Mouse (Mus musculus): ENCODE results near the gene Foxc2. TPM values are rescaled to one million over a fixed set of nuclear protein-coding genes. Genes with fewer than 3 reads are reported as not detected.
A peak's percentile ranks its signal among the peaks of the same experiment; 100 is the strongest.

The Foxc2 gene
- total RNA-seq, 2 experiments from 2014 or later = not detected

DNA sequence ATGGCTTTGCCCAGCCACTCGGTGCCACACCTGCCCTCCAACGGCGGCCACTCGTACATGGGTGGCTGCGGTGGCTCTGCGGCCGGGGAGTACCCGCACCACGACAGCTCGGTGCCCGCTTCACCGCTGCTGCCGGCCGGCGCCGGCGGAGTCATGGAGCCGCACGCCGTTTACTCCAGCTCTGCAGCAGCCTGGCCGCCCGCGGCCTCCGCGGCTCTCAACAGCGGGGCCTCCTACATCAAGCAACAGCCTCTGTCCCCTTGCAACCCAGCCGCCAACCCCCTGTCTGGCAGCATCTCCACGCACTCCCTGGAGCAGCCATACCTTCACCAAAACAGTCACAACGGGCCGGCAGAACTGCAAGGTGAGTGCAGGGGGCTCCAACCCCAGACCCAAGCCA, 31.0 kb upstream of the Foxc2 start:
- no peak for ATAC-seq (replicated peaks; ENCODE audit: low FRiP score, low TSS enrichment, poor library complexity, severe bottlenecking)

DNA sequence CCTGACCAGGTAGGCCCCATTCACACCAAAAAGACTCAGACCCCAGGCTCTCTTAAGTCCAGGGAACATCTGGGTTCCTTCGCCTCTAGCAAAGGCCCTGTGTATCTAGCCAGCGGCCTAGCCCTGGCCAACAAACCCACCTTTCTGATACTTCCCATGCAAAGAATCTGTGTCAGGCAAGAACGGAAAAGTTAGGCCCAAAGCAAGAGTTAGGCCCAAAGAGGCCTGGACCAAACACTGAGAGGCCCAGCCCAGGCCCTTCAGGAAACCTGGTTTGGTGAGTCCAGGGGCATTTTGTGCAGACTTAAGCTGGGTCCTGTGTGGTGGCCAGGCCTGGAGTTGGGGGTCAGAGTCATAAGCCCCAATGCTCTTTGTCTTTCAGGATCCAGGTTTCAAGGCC, 30.4 kb upstream of the Foxc2 start:
- no peak for ATAC-seq (replicated peaks; ENCODE audit: low FRiP score, low TSS enrichment, poor library complexity, severe bottlenecking)

DNA sequence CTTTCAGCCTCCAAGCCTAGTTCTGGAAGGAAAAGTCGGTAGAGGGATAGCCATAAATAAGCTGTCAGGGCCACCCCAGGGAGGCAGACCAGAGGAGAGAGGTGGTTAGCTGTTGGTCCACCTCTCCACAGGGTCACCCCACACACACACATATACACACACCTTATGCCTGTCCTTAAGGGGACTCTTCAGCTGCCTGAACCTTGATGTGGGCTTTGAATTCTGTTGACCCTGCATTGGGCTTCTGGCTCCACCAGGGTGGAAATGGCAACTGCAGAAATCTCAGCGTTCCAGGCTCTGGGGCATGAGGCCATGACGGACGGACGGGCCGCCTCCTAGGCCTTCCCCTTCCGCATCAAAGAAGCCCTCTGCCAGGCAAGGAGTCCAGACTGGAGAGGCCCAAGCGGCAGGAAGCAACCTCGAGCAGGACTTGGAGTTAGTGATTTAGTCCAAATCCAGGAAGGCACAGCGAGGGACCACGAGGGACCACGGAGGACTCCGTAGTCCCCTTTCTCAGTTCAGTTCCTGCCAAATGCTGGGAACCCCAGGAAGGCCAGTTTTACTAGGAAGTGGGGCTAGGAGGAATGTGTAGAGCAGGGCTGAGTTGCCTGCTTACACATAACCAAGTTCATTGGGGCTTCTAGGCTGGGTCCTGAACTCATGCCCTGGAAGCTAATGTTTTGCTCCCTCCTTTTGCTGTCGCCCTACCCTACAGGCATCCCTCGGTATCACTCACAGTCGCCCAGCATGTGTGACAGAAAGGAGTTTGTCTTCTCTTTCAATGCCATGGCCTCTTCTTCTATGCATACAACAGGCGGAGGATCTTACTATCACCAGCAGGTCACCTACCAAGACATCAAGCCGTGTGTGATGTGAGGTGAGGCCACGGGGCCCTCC, 29.7 kb upstream of the Foxc2 start:
- no peak for ATAC-seq (replicated peaks; ENCODE audit: low FRiP score, low TSS enrichment, poor library complexity, severe bottlenecking)

DNA sequence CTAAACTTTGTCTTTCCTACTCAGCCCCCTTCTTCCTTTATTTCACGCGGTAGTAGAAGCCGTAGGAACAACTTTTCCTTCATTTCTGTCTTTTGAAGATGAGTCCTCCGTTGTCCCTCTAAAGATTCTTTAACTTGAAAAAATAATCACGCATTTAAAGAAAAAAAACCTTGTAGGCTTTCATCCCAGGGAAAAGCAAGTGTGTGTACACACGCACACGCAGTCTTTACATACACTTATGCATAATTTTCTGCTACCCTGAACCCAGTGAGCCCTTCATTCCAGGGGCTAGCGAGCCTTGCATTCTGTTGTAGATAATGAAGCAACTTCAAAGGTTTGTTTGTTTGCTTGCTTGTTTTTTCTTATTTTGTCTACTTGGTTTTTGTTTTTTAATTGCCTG, 27.7 kb upstream of the Foxc2 start:
- ATAC-seq (replicated peaks; ENCODE audit: low FRiP score, low TSS enrichment, poor library complexity, severe bottlenecking) = no peak

DNA sequence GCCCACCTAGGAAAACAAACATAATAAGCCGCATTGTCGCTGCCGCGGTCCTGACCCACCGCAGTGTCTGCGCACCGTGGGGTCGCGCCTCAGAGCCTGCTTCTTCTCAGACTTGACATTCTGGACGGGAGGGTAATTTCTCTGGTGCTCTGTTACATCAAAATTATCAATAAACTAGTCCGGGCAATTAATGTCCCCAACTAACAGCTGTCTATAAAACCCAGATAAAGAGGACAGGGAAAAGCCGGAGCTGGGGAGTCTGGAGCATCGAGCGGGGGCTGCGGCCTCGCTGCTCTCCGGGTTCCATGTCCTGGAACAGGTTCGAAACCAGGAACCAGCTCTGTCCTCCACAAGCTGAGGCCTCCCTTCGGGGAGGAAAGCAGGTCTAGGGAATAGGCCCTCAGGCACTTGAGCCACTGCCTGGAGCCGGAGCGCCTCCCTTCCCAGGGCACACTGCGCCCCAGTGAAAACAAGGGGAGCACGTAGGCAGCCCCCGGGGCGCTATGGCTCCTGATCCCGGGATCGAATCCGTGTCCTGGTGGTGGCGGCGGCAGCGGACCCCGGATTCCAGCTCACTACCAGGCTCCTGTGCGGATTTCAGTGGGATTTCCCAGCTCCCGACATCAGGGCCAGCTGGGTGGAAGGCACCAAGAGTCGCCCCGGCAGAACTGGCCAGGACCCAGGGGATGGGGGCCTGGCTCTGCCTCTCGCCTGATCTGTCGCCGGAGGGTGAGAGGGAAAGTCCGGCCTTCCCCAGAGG, 26.9 kb upstream of the Foxc2 start:
- no peak for ATAC-seq (replicated peaks; ENCODE audit: low FRiP score, low TSS enrichment, poor library complexity, severe bottlenecking)

DNA sequence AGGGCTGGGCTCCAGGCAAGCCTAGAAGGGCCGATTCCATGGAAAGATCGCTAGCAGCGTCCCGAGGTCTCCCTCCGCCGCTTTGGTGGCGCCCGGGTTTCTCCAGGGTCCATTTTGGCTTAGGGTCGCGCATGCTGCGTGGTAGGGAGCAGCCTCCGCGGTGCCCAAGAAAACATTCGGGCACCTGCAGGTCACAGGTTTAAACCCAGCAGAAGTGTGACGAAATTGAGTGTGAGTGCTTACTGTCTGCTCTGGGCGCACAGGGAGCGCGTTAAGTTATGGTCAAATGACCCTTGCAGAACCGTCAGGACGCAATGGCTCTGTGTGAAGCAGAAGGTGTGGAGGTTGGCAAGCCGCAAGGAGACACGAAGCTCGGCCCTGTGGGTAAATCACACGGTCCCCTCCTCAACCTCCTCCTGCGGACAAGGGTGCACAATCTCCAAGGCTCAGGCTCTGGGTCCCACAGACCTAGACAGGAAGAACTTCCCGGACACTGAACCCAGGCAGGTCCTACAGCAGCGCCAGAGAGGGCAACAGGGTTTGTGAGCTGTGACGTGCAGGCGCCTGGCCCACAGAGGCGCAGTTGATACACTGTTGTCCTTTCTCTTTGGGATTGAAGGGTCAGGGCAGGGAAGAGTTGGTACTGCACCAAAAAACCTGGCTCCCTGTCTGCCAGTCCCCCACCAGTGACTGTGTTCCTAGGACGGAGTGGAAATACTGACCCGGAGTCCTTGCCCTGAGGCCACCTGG, 26.2 kb upstream of the Foxc2 start:
- ATAC-seq (replicated peaks; ENCODE audit: low FRiP score, low TSS enrichment, poor library complexity, severe bottlenecking) = no peak

DNA sequence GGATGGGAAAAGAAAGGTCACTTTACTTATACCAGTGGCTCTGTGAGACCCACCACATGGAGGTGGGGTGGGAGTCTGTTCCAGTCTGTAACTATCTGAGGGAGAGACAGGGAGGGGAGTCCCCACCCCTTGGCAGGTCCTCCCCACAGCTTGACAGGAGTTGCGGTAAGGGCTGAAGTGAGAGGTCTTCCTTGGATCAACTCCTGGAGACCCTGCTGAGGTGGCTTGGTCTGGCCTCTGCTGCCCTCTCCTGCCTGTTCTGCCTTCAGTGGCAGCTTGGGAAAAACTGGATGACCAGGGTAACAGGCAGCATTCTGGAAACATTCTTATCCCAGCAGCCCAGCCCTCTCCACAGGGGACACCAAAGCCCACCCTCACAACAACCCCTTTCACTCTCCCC, 25.3 kb upstream of the Foxc2 start:
- no peak for ATAC-seq (replicated peaks; ENCODE audit: low FRiP score, low TSS enrichment, poor library complexity, severe bottlenecking)

DNA sequence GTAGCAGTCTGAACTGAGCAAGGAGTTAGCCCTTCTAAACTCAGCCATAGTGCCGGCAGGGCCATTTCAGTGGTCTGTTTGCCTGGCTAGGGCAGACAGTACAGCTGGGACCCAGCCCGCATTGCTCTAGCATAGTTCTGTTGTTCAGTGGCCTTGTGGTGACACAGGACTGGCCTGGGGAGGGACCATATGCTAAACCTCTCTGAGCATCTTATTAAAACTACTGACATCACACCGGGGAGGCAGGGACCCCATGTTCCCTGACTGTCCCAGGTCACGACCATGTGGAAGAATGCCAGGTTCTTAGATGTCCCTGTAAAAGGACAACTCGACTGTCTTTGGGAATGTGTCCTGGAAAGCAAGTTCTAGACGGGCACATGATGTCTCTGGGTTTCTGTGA, 23.8 kb upstream of the Foxc2 start:
- ATAC-seq (replicated peaks; ENCODE audit: low FRiP score, low TSS enrichment, poor library complexity, severe bottlenecking) = no peak

DNA sequence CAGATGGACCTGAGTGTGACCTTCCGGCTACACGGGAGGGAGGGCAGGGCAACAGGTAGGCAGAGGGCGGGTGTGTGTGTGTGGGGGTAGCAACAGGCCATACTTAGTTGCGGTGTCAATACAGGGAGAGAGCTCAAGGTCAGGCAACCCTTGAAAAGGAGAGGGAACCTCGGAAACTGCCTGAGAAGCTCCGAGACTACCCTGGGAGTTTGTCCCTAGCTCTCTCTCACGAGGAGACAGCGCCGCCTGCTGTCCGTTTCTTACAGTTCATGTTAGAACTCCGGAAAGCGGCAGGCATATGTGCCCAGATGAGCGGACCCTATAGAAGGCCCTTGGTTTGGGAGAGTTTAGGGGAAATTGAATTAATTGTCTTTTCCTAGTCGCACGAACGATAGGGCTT, 23.3 kb upstream of the Foxc2 start:
- ATAC-seq (replicated peaks; ENCODE audit: low FRiP score, low TSS enrichment, poor library complexity, severe bottlenecking) = peak; percentile 79

DNA sequence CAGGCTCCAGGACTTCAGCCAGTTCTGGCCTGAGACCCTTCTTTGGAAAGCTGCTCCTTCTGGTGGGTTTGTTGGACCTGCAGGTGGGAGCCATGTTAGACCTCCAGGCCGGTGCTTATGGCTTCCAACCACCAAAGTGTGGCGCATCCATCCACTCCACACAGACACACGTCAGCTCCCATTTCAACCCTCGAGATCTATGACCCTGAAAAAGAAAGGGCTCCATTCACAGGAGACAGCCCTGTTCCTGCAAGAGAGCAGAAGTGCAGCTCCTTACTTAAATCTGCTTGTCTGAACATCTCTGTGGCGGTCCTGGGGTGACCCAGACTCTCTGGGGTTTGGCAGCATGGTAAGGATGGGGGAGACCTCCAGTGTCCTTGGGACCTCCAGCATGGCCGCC, 22.5 kb upstream of the Foxc2 start:
- no peak for ATAC-seq (replicated peaks; ENCODE audit: low FRiP score, low TSS enrichment, poor library complexity, severe bottlenecking)

DNA sequence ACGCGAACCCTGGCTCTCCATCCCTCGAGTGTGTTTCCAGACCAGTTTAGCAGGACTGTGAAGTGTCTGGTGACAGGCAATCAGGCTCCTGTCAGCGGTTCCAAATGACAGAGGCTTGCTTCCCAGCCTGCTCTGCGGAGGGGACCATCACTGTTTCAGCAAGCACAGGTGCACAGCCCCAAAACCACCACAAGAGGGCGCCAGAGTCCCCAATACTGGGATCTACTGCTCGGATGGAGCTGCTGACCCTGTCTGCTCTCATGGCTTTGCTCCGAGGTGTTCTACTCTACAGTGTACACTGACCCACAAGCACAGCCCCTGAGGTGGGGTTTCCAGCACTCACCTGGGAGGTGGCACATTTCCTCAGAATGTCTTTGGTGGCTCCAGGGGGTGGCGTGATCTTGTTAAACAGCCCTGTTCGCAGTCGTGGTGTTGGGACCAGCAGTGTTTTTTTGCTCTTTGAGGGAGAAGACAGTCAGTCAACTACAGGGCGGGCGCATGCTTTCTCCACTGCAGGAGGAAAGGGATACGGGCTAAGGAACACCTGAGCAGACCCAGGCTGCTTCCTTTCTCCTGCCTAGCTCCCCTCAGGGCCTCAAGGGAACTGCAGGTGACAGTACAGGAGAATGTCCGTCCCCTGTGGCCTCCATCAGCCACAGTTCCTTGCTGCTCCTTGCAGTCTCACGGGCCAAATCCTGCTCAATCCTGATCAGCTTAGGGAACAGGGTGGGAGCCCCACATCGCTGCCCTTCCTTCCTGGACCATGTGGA, 11.7 kb upstream of the Foxc2 start:
- peak; percentile 61 for ATAC-seq (replicated peaks; ENCODE audit: low FRiP score, low TSS enrichment, poor library complexity, severe bottlenecking)

DNA sequence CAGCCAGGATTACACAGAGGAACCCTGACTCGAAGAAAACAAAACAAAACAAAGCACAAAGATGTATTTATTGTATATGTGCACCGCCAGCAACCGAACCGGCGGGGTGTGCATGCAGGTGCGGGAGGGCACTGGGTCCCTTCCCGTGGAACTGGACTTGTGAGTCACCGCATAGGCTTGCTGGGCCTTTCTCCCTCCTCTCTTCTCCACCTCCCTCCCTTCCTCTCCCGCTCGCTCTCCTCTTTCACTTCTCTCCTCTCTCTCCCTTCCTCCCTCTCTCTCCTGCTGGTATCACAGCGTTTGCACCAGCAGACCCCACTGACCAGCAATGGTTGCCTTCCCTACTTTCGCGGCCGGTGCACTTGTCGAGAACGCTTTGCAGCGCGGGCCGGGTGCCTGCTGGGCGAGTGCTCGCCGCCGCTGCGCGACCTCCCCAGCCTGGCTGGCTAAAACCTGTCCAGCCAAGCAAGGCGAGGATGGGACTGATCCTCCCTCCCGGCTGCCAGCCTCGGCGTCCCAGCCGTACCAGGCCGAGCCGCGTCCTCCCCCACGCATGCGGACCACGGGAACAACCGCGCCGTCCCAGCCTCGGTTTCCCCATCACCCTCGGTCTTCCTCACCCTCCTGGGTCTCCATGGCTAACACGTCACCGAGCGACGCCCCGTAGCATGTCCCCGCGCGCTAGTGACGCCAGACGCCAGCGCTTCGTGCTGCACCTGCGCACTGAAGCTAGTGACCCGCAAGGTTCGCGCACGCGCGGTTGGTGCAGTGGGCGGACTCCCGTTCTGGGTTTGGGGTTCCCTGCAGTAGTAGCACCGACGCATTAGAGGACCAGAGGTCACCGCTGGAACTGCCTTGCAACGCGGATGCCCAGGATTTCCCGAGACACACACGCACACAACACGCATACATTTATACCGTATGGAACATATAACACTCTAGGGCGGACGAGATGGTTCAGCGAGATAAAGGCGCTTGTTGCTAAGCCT, 8.0 kb upstream of the Foxc2 start, which contains the start of gene Mthfsd:
TSS of gene Mthfsd (minus strand) at position 725 of the 989 bp plus-strand sequence.
- ATAC-seq (replicated peaks; ENCODE audit: low FRiP score, low TSS enrichment, poor library complexity, severe bottlenecking) = peak; percentile 90

DNA sequence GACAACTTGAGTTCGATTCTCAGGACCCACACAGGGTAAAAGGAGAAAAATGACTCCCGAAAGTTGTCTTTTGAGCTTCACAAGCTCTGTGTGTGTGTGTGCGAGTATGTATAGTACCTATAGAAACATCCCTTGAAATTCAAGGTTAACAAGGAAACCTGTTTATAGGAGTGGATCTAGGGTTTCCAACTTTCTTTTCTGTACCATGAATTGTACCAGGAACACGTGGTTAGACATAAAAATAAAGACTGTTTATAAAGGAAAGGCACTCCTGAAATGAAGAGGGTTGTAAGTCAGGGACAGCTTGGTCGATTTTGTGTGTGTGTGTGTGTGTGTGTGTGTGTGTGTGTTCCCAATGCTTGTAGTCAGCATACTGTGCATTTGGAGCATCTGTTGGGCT, 7.3 kb upstream of the Foxc2 start:
- no peak for ATAC-seq (replicated peaks; ENCODE audit: low FRiP score, low TSS enrichment, poor library complexity, severe bottlenecking)

DNA sequence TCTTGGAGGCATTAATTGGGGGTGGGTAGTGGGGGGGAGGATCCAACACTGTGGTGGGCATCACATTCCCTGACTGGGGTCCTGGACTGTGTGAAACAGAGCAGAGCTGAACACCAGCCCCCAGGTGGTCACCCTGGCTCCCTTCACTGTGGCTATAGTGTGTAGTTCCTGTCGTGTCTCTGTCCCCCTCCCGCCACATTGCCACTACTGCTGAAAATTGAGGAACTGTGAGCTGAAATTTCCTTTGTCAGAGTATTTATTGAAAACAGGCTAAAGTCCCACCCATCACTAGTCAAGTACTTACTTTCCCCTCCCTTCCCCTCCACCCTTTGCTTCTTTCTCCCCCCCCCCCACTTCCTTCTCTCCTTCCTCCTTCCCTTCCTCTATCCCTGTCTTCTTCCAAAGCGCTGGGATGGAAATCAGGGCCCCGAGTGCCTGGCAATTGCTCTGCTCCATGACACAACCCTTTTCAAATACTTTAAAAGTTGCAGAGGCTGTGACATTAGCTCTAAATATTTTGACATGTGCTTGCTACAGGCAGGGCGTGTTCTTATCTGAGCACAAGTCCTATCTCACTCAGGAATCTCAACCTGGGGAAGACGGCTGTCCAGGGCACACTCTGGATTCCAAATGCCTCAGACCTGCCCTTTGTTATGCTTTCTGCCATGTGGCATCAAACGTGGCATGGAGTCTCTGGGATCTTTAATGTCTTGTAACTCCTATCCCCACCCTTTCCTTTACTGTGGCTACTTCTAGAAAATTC, 4.6 kb upstream of the Foxc2 start:
- ATAC-seq (replicated peaks; ENCODE audit: low FRiP score, low TSS enrichment, poor library complexity, severe bottlenecking) = no peak

DNA sequence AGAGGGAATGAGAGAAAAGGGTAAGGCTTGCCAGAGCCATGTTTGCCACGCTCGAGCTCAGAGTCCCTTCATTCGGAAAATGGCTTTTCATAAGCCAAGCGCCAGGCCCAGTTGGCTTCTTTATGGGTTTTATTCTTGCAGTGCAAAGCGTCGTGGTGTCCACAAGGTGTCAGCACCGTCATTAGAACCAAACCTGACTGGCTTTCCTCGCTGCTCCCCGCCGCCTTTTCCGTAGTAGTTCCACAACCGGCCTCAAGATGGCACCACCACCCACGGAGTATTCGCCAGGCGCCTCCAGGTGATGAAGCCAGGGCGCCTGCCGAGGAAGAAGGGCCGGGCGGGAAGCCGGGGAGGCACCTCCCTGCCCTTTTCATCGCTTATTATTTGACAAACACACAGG, 2.7 kb upstream of the Foxc2 start:
- ATAC-seq (replicated peaks; ENCODE audit: low FRiP score, low TSS enrichment, poor library complexity, severe bottlenecking) = peak; percentile 83

DNA sequence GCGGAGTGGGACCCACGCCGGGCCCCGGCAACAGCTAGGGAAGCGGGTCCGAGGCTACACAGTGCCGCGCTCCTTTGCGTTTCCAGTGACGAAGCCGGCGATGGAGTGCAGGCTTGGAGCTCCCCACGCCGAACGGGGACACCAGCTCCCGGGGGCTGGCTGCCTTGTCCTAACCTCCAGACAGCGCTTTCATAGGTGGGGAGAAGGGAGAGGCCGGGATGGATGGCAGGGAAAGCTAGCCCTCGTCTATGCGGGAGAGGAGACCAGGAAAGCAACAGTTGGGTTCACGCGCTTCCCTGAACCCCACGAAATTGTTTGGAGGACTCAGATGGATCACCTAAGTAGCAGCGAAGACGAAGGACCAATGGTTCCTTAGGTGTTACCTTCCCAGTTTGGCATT, 835 bp upstream of the Foxc2 start:
- ATAC-seq (replicated peaks; ENCODE audit: low FRiP score, low TSS enrichment, poor library complexity, severe bottlenecking) = no peak

DNA sequence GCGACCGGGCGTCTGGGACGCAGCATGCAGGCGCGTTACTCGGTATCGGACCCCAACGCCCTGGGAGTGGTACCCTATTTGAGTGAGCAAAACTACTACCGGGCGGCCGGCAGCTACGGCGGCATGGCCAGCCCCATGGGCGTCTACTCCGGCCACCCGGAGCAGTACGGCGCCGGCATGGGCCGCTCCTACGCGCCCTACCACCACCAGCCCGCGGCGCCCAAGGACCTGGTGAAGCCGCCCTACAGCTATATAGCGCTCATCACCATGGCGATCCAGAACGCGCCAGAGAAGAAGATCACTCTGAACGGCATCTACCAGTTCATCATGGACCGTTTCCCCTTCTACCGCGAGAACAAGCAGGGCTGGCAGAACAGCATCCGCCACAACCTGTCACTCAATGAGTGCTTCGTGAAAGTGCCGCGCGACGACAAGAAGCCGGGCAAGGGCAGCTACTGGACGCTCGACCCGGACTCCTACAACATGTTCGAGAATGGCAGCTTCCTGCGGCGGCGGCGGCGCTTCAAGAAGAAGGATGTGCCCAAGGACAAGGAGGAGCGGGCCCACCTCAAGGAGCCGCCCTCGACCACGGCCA, 717 bp downstream of the Foxc2 start:
- no peak for ATAC-seq (replicated peaks; ENCODE audit: low FRiP score, low TSS enrichment, poor library complexity, severe bottlenecking)
